In the genomic region with DNA sequence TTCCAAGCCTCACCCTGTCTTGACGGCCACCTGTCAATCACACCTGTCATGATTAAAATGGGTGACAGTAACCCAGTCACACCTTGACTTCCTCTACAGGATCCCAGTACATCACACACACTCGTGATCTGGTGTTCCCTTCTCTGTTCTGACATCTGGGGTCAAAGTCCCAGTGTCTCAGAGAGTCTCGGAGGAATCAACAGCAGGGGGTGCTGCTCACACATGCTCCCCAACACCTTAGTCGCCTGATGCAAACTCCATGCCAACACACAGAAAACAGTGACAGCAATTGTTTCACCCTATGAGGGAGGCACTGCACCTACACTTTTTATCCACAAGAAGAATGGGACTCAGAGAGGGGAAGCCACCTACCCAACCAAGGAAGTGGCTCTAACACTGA, we compare ENCODE assay signal across 9 mouse cellular contexts. TPM values are rescaled to one million over a fixed set of nuclear protein-coding genes. Genes with fewer than 3 reads are reported as not detected.
DNase-seq lines count a peak whose midpoint lies in the region; ATAC-seq and TF ChIP-seq lines count a peak whose summit lies in the region.
"Had no signal": no experiment of that assay in that cellular context is flagged by ENCODE, and none has a peak within 500 bp of the region (broad histone marks: within the 10 kb centered on the region; RNA-seq: fewer than 3 reads in every experiment).

No protein-coding gene starts in this region.

- H3K27ac ChIP-seq in liver, postnatal 0 days (ENCODE audit: low read depth) = no peak overlapping the region
- no peak overlapping the region for H3K27ac ChIP-seq in liver, embryonic 12.5 days
- H3K27ac ChIP-seq in MEL (ENCODE audit: control insufficient read depth, low read depth, low read length) = no peak overlapping the region
- no peak overlapping the region for H3K27ac ChIP-seq in kidney, postnatal 0 days
- H3K27ac ChIP-seq: lung, embryonic 15.5 days; neural tube, embryonic 15.5 days had no signal

- DNase-seq in liver, postnatal 0 days = no peak
- no peak for DNase-seq in MEL (ENCODE audit: low read depth, low spot score)
- no peak for DNase-seq in kidney, postnatal 0 days (ENCODE audit: low spot score)
- peak; percentile 73 for DNase-seq in thymus, postnatal 0 days (ENCODE audit: low spot score)
- DNase-seq in frontal cortex, postnatal 14 days (ENCODE audit: low spot score in 2 of 2) = no peak
- no peak for DNase-seq in layer of hippocampus, adult 8-10 months (ENCODE audit: low spot score in 2 of 2)

- TF ChIP-seq EP300 in liver, postnatal 0 days (IDR thresholded peaks at IDR 0.05; ENCODE audit: low read depth) = no peak
- TF ChIP-seq EP300 in MEL (IDR thresholded peaks at IDR 0.05; ENCODE audit: low read depth in 1 of 2, low read length in 2 of 2) = no peak

- no peaks in the 10 kb centered on the region for H3K36me3 ChIP-seq in liver, postnatal 0 days (replicated peaks; ENCODE audit: insufficient read depth, low read length)
- H3K36me3 ChIP-seq in liver, embryonic 12.5 days = no peaks in the 10 kb centered on the region
- peaks cover 0 to 4% of the 10 kb centered on the region in 2 experiments; a peak in 2 of 4 replicates for H3K36me3 ChIP-seq in MEL (ENCODE audit: control insufficient read depth in 1 of 2, insufficient read depth in 2 of 2, low read length in 2 of 2)
- no peaks in the 10 kb centered on the region for H3K36me3 ChIP-seq in kidney, postnatal 0 days (ENCODE audit: insufficient read depth, low read length)
- H3K36me3 ChIP-seq: lung, embryonic 15.5 days; neural tube, embryonic 15.5 days had no signal

- no peak for ATAC-seq in liver, postnatal 0 days
- ATAC-seq in liver, embryonic 12.5 days = no peak
- no peak for ATAC-seq in kidney, postnatal 0 days (replicated peaks; ENCODE audit: low FRiP score, low read depth)

- no peak overlapping the region for H3K4me2 ChIP-seq in liver, postnatal 0 days (ENCODE audit: low read depth, low read length)
- no peak overlapping the region for H3K4me2 ChIP-seq in liver, embryonic 12.5 days
- H3K4me2 ChIP-seq in kidney, postnatal 0 days (ENCODE audit: low read length) = no peak overlapping the region
- H3K4me2 ChIP-seq: lung, embryonic 15.5 days; neural tube, embryonic 15.5 days had no signal

- TF ChIP-seq RAD21 in MEL (IDR thresholded peaks at IDR 0.05; ENCODE audit: low read depth, low read length) = peak; percentile 29

- TF ChIP-seq POLR2A in MEL (IDR thresholded peaks at IDR 0.05; ENCODE audit: control insufficient read depth in 1 of 2, insufficient read depth in 1 of 2, low read depth in 1 of 2, low read length in 2 of 2, poor library complexity in 1 of 2) = no peak

- H3K9me3 ChIP-seq in liver, postnatal 0 days (ENCODE audit: low read length) = no peaks in the 10 kb centered on the region
- no peaks in the 10 kb centered on the region for H3K9me3 ChIP-seq in liver, embryonic 12.5 days (replicated peaks)
- no peaks in the 10 kb centered on the region for H3K9me3 ChIP-seq in MEL (replicated peaks; ENCODE audit: insufficient read depth, low read length)
- H3K9me3 ChIP-seq in kidney, postnatal 0 days (replicated peaks; ENCODE audit: low read length) = no peaks in the 10 kb centered on the region
- H3K9me3 ChIP-seq: lung, embryonic 15.5 days; neural tube, embryonic 15.5 days had no signal

- no peaks in the 10 kb centered on the region for H3K27me3 ChIP-seq in liver, postnatal 0 days (ENCODE audit: insufficient read depth, low read length)
- H3K27me3 ChIP-seq in liver, embryonic 12.5 days (replicated peaks) = no peaks in the 10 kb centered on the region
- H3K27me3 ChIP-seq in MEL (ENCODE audit: control insufficient read depth in 1 of 2, insufficient read depth in 2 of 2, low read length in 2 of 2) = no peaks in the 10 kb centered on the region
- no peaks in the 10 kb centered on the region for H3K27me3 ChIP-seq in kidney, postnatal 0 days (ENCODE audit: insufficient read depth, low read length)
- H3K27me3 ChIP-seq: lung, embryonic 15.5 days; neural tube, embryonic 15.5 days had no signal

- no peaks in the 10 kb centered on the region for H3K4me1 ChIP-seq in liver, postnatal 0 days (ENCODE audit: insufficient read depth)
- H3K4me1 ChIP-seq in liver, embryonic 12.5 days = 0 out of 2 replicates have a peak, but pooled peaks cover under 1% of the 10 kb centered on the region
- peaks cover 0 to 7% of the 10 kb centered on the region in 2 experiments; a peak in 3 of 4 replicates for H3K4me1 ChIP-seq in MEL (ENCODE audit: control insufficient read depth in 1 of 2, insufficient read depth in 2 of 2, low read length in 2 of 2)
- no peaks in the 10 kb centered on the region for H3K4me1 ChIP-seq in kidney, postnatal 0 days (replicated peaks; ENCODE audit: insufficient read depth, low read length)
- H3K4me1 ChIP-seq: lung, embryonic 15.5 days had no signal

- no peak overlapping the region for H3K4me3 ChIP-seq in liver, postnatal 0 days (ENCODE audit: low read depth, low read length)
- no peak overlapping the region for H3K4me3 ChIP-seq in liver, embryonic 12.5 days
- H3K4me3 ChIP-seq in MEL (ENCODE audit: control insufficient read depth in 1 of 2, insufficient read depth in 1 of 2, low read depth in 2 of 2, low read length in 2 of 2) = no peak overlapping the region
- H3K4me3 ChIP-seq in kidney, postnatal 0 days (replicated peaks; ENCODE audit: low read depth, low read length) = no peak overlapping the region
- H3K4me3 ChIP-seq: lung, embryonic 15.5 days; neural tube, embryonic 15.5 days had no signal

- H3K79me2 ChIP-seq in MEL (ENCODE audit: control insufficient read depth, insufficient read depth, low read length, poor library complexity) = no peaks in the 10 kb centered on the region

- 43% methylated on average over 4 of the region's 4 CpGs for WGBS in liver, postnatal 0 days (ENCODE audit: insufficient replicate concordance)
- WGBS in liver, embryonic 12.5 days (ENCODE audit: insufficient replicate concordance) = 44% methylated on average over 4 of the region's 4 CpGs
- WGBS in kidney, postnatal 0 days = 61% methylated on average over 4 of the region's 4 CpGs

- no peak overlapping the region for H3K9ac ChIP-seq in liver, postnatal 0 days (replicated peaks)
- no peak overlapping the region for H3K9ac ChIP-seq in liver, embryonic 12.5 days
- no peak overlapping the region for H3K9ac ChIP-seq in MEL (ENCODE audit: control insufficient read depth, low read depth, low read length, poor library complexity, severe bottlenecking)
- H3K9ac ChIP-seq in kidney, postnatal 0 days (ENCODE audit: low read depth, low read length) = no peak overlapping the region
- H3K9ac ChIP-seq: lung, embryonic 15.5 days; neural tube, embryonic 15.5 days had no signal

- peak; percentile 47 for TF ChIP-seq CTCF in liver, postnatal 0 days (IDR thresholded peaks at IDR 0.05; ENCODE audit: low read depth)
- peak; percentile 21 to 45 (median 40); a peak in 5 of 6 replicates for TF ChIP-seq CTCF in MEL (IDR thresholded peaks at IDR 0.05 in 2 of 3, conservative IDR thresholded peaks at IDR 0.05 in 1 of 3; ENCODE audit: control insufficient read depth in 1 of 3, insufficient read depth in 1 of 3, low read depth in 2 of 3, low read length in 3 of 3, poor library complexity in 1 of 3, severe bottlenecking in 1 of 3)
- peak; percentile 56; the same call in 1 of the 2 replicates for TF ChIP-seq CTCF in kidney, postnatal 0 days (IDR thresholded peaks at IDR 0.05; ENCODE audit: low read depth)

TF ChIP-seq in MEL, 35 proteins besides CTCF, POLR2A, EP300 and RAD21:
- TF ChIP-seq SMC3 (IDR thresholded peaks at IDR 0.05; ENCODE audit: low read depth, low read length) = peak; percentile 32
- TF ChIP-seq USF1 (IDR thresholded peaks at IDR 0.05; ENCODE audit: low read depth, low read length) = no peak
- TF ChIP-seq TCF12 (IDR thresholded peaks at IDR 0.05; ENCODE audit: low read depth, low read length) = no peak
- TF ChIP-seq BHLHE40 (IDR thresholded peaks at IDR 0.05; ENCODE audit: borderline replicate concordance, low read depth, low read length) = no peak

RNA-seq across cellular contexts. Expression of a gene that starts 47.2 kb away (rescaled TPM):
- polyA plus RNA-seq in liver, postnatal 0 days (2015; fragmentation: Nextera tagmentation; extraction: Ambion mirVana) = 5.3 and 5.4 TPM in 2 replicates
- polyA plus RNA-seq in liver, embryonic 12.5 days (2016; fragmentation: Nextera tagmentation; extraction: Ambion mirVana) = 6.2 and 8.8 TPM in 2 replicates
- total RNA-seq in MEL (2012; rRNA removed) = 9.0 and 10.6 TPM in 2 replicates
- polyA plus RNA-seq in MEL (2012; ENCODE audit: insufficient read depth in 1 of 2, insufficient read length in 2 of 2, low read depth in 1 of 2, low replicate concordance in 2 of 2, missing spikeins in 1 of 2) = 10 to 100 TPM in 1 of 2 experiments, not detected in 1; 19.1 TPM
- polyA plus RNA-seq in kidney, postnatal 0 days (2015; fragmentation: Nextera tagmentation; extraction: Ambion mirVana) = 41.2 and 46.2 TPM in 2 replicates
- polyA plus RNA-seq in thymus, postnatal 0 days (2015; fragmentation: Nextera tagmentation; extraction: Ambion mirVana) = 8.6 and 8.7 TPM in 2 replicates
- total RNA-seq in layer of hippocampus, adult 8-10 months (2022) = 10 to 100 TPM; 61.6 to 80.0 (median 69.9) TPM

RNA-seq across cellular contexts. Expression of a gene that starts 56.5 kb away (rescaled TPM):
- 0.08 and 0.29 TPM in 2 replicates for polyA plus RNA-seq in liver, postnatal 0 days (2015; fragmentation: Nextera tagmentation; extraction: Ambion mirVana)
- polyA plus RNA-seq in liver, embryonic 12.5 days (2016; fragmentation: Nextera tagmentation; extraction: Ambion mirVana) = not detected in 2 replicates
- total RNA-seq in MEL (2012; rRNA removed) = not detected in 2 replicates
- polyA plus RNA-seq in MEL (2012; ENCODE audit: insufficient read depth in 1 of 2, insufficient read length in 2 of 2, low read depth in 1 of 2, low replicate concordance in 2 of 2, missing spikeins in 1 of 2) = under 1 TPM in 1 of 2 experiments, not detected in 1; 0.03 TPM
- 1.0 and 2.1 TPM in 2 replicates for polyA plus RNA-seq in kidney, postnatal 0 days (2015; fragmentation: Nextera tagmentation; extraction: Ambion mirVana)
- 0.67 and 1.2 TPM in 2 replicates for polyA plus RNA-seq in thymus, postnatal 0 days (2015; fragmentation: Nextera tagmentation; extraction: Ambion mirVana)
- total RNA-seq in layer of hippocampus, adult 8-10 months (2022) = under 1 TPM; 0.61 to 0.93 (median 0.63) TPM
